Mouse (Mus musculus): Measurements from ENCODE around the gene Denr.

GRCm38 (mm10) chr5:123969216-123969615 is 62.2 kb downstream of the Denr start:
- TF ChIP-seq GATA1 (IDR thresholded peaks at IDR 0.05; ENCODE audit: borderline replicate concordance, low read length) (no peak), FLI1 (IDR thresholded peaks at IDR 0.05; ENCODE audit: low read length) (no peak)
